Mouse (Mus musculus) heart, adult 2 months (tissue): ENCODE measurements around the gene Plb1.

ENCODE experiments used
- CTCF ChIP-seq: fragments of 200-600 bp; IDR thresholded peaks from 2 replicates; pipeline ENCODE4 v1.8.1; 2022; ENCODE audit warnings: antibody characterized with exemption, mild to moderate bottlenecking, moderate library complexity
- EP300 ChIP-seq: fragments of 200-500 bp; IDR thresholded peaks from 2 replicates; pipeline ENCODE4 v1.6.1; 2011; ENCODE audit warnings: low read depth, low read length, control low read depth; ENCODE audit not compliant: insufficient read depth
- POLR2A ChIP-seq: fragments of 200-500 bp; IDR thresholded peaks from 2 replicates; pipeline ENCODE4 v1.6.1; 2011; ENCODE audit warnings: mild to moderate bottlenecking, low read depth, low read length, control low read depth; ENCODE audit not compliant: insufficient read depth

DNA sequence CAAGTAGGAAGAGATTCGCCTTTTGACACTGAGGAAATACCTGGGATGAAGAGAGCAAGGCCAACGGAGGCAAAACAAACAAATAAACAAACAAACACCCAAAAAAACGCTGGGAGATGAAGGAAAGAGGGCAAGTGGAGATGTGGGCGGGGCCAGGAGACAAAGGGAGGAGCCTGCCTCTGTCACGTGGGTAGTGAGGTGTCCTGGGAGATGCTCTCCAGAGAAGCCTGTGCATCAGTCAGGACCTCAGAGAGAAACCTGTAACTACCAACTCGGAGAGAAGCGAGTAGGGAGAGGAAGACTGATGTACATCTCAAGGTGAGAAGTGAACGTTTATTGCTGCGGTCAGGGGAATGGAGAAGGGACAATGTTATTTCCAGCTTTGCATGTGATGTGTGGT is at the start of gene Plb1:
- TF ChIP-seq CTCF, result no peak
- no peak for TF ChIP-seq POLR2A
- no peak for TF ChIP-seq EP300
